Comparison of ENCODE assay signal across 9 mouse cellular contexts in the genomic region with DNA sequence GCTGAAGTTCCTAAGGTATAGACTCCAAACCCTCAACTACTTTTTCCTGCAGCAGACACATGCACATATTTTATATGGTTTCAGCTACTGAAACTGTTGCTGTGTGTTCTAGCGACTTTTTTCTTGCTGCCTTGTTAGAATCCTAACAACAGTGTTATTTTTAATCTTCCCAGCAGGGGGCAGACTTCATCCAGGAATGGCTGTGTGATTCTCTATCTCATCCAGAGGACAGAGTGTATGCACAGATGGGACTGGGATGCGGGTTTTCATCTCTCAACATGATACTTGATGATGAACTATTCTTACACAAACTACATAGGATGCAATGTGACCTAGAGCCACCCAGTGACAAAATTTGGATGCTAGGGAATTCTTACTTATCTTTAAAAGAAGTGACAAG. TPM values are rescaled to one million over a fixed set of nuclear protein-coding genes. Genes with fewer than 3 reads are reported as not detected.
DNase-seq lines count a peak whose midpoint lies in the region; ATAC-seq lines count a peak whose summit lies in the region.
"Had no signal": no experiment of that assay in that cellular context is flagged by ENCODE, and none has a peak within 500 bp of the region (broad histone marks: within the 10 kb centered on the region; RNA-seq: fewer than 3 reads in every experiment).

No protein-coding gene starts in this region.

- no peak overlapping the region for H3K9ac ChIP-seq in intestine, embryonic 14.5 days (ENCODE audit: low read length)
- no peak overlapping the region for H3K9ac ChIP-seq in intestine, embryonic 15.5 days
- H3K9ac ChIP-seq in midbrain, embryonic 14.5 days (replicated peaks; ENCODE audit: low read length), result no peak overlapping the region
- H3K9ac ChIP-seq: embryonic facial prominence, embryonic 13.5 days had no signal

- no peak overlapping the region for H3K4me2 ChIP-seq in intestine, embryonic 14.5 days (ENCODE audit: low read length)
- no peak overlapping the region for H3K4me2 ChIP-seq in intestine, embryonic 15.5 days (replicated peaks)
- no peak overlapping the region for H3K4me2 ChIP-seq in midbrain, embryonic 14.5 days (ENCODE audit: low read length)
- H3K4me2 ChIP-seq: embryonic facial prominence, embryonic 13.5 days had no signal

- no peak overlapping the region for H3K27ac ChIP-seq in intestine, embryonic 14.5 days (ENCODE audit: low read depth)
- no peak overlapping the region for H3K27ac ChIP-seq in intestine, embryonic 15.5 days
- H3K27ac ChIP-seq in midbrain, embryonic 14.5 days (replicated peaks; ENCODE audit: low read depth, low read length), result no peak overlapping the region
- H3K27ac ChIP-seq: embryonic facial prominence, embryonic 13.5 days had no signal

- no peak for ATAC-seq in intestine, embryonic 14.5 days (replicated peaks; ENCODE audit: low FRiP score, low TSS enrichment, low read depth)
- ATAC-seq in intestine, embryonic 15.5 days, result no peak
- ATAC-seq in midbrain, embryonic 14.5 days (ENCODE audit: low FRiP score, low TSS enrichment), result no peak

- H3K36me3 ChIP-seq in intestine, embryonic 14.5 days (ENCODE audit: control insufficient read depth, insufficient read depth, low read length), result no peaks in the 10 kb centered on the region
- no peaks in the 10 kb centered on the region for H3K36me3 ChIP-seq in intestine, embryonic 15.5 days
- no peaks in the 10 kb centered on the region for H3K36me3 ChIP-seq in midbrain, embryonic 14.5 days (ENCODE audit: control insufficient read depth, insufficient read depth, low read length)
- H3K36me3 ChIP-seq: embryonic facial prominence, embryonic 13.5 days had no signal

- H3K4me1 ChIP-seq in intestine, embryonic 14.5 days (replicated peaks; ENCODE audit: control insufficient read depth, insufficient read depth, low read length), result no peaks in the 10 kb centered on the region
- H3K4me1 ChIP-seq in intestine, embryonic 15.5 days (replicated peaks), result no peaks in the 10 kb centered on the region
- H3K4me1 ChIP-seq in midbrain, embryonic 14.5 days (ENCODE audit: control insufficient read depth, insufficient read depth, low read length), result no peaks in the 10 kb centered on the region
- H3K4me1 ChIP-seq: embryonic facial prominence, embryonic 13.5 days had no signal

- WGBS in intestine, embryonic 14.5 days, result 30% methylated on average over 2 of the region's 2 CpGs
- 26% methylated on average over 2 of the region's 2 CpGs for WGBS in intestine, embryonic 15.5 days
- 32% methylated on average over 2 of the region's 2 CpGs for WGBS in midbrain, embryonic 14.5 days

- no peak overlapping the region for H3K4me3 ChIP-seq in intestine, embryonic 14.5 days (ENCODE audit: low read depth, low read length)
- H3K4me3 ChIP-seq in intestine, embryonic 15.5 days (replicated peaks), result no peak overlapping the region
- H3K4me3 ChIP-seq in midbrain, embryonic 14.5 days (replicated peaks; ENCODE audit: low read depth, low read length), result no peak overlapping the region
- H3K4me3 ChIP-seq: embryonic facial prominence, embryonic 13.5 days had no signal

- no peaks in the 10 kb centered on the region for H3K9me3 ChIP-seq in intestine, embryonic 14.5 days (ENCODE audit: control insufficient read depth, low read length)
- H3K9me3 ChIP-seq in intestine, embryonic 15.5 days, result no peaks in the 10 kb centered on the region
- H3K9me3 ChIP-seq in midbrain, embryonic 14.5 days (ENCODE audit: control insufficient read depth, low read length), result no peaks in the 10 kb centered on the region
- H3K9me3 ChIP-seq: embryonic facial prominence, embryonic 13.5 days had no signal

- DNase-seq in intestine, embryonic 14.5 days (ENCODE audit: low spot score), result peak; percentile 74
- peak; percentile 71 for DNase-seq in MN1 (ENCODE audit: low spot score)
- DNase-seq in cerebellum, postnatal 14 days, result peak; percentile 86 to 91
- DNase-seq in heart, postnatal 10 days, result peak; percentile 78 to 88
- peak; percentile 83 for DNase-seq in left cerebral cortex, adult 11 months (ENCODE audit: low spot score)
- peak; percentile 94 for DNase-seq in midbrain, embryonic 14.5 days
- DNase-seq in thymus, postnatal 14 days, result peak; percentile 63

- no peaks in the 10 kb centered on the region for H3K27me3 ChIP-seq in intestine, embryonic 14.5 days (replicated peaks; ENCODE audit: control insufficient read depth, insufficient read depth, low read length)
- no peaks in the 10 kb centered on the region for H3K27me3 ChIP-seq in intestine, embryonic 15.5 days (replicated peaks)
- no peaks in the 10 kb centered on the region for H3K27me3 ChIP-seq in midbrain, embryonic 14.5 days (ENCODE audit: control insufficient read depth, insufficient read depth, low read length)
- H3K27me3 ChIP-seq: embryonic facial prominence, embryonic 13.5 days had no signal

- intact Hi-C loops in heart, postnatal 10 days (cut with DNase I), result loop anchor here (1.0 to 10.0 kb wide), 3 partner anchors 172 to 482 kb away; no protein-coding TSS in a partner anchor

RNA-seq across cellular contexts. Expression of a gene that starts 50.5 kb away (rescaled TPM):
- polyA plus RNA-seq in intestine, embryonic 14.5 days (2014; fragmentation: Nextera tagmentation; extraction: Ambion mirVana), result 81.5 and 88.7 TPM in 2 replicates
- 69.2 and 73.7 TPM in 2 replicates for polyA plus RNA-seq in intestine, embryonic 15.5 days (2015; fragmentation: Nextera tagmentation; extraction: Ambion mirVana)
- total RNA-seq in heart, postnatal 10 days (2021), result 10 to 100 TPM; 30.2 to 34.0 TPM
- 51.6 and 57.5 TPM in 2 replicates for polyA plus RNA-seq in midbrain, embryonic 14.5 days (2014; fragmentation: Nextera tagmentation; extraction: Ambion mirVana)

RNA-seq across cellular contexts. Expression of a gene that starts 54.0 kb away (rescaled TPM):
- polyA plus RNA-seq in intestine, embryonic 14.5 days (2014; fragmentation: Nextera tagmentation; extraction: Ambion mirVana), result 22.0 and 22.1 TPM in 2 replicates
- polyA plus RNA-seq in intestine, embryonic 15.5 days (2015; fragmentation: Nextera tagmentation; extraction: Ambion mirVana), result 22.8 and 23.4 TPM in 2 replicates
- total RNA-seq in heart, postnatal 10 days (2021), result 10 to 100 TPM; 19.8 to 20.7 TPM
- polyA plus RNA-seq in midbrain, embryonic 14.5 days (2014; fragmentation: Nextera tagmentation; extraction: Ambion mirVana), result 1.3 and 2.1 TPM in 2 replicates
